Mouse (Mus musculus) midbrain, embryonic 11.5 days (tissue): ENCODE data around the gene Numbl. TPM values are rescaled to one million over a fixed set of nuclear protein-coding genes. Genes with fewer than 3 reads are reported as not detected.

Experiments
- ATAC-seq: fragments of 200-750 bp; cut with Nextera tagmentation; 2 replicates; pipeline ENCODE4 v1.8.0; 2017; ENCODE audit warnings: moderate TSS enrichment, moderate library complexity; ENCODE audit not compliant: low FRiP score
- DNase-seq: peaks from one replicate; pipeline ENCODE4 v3.0.0; 2015; ENCODE audit warnings: low spot score; ENCODE audit errors: missing footprints
- H3K27ac ChIP-seq: fragments of 300-500 bp; sonication (generic); 2 replicates; pipeline ENCODE4 v1.5.1; 2014; ENCODE audit warnings: low read depth, low read length
- H3K27me3 ChIP-seq: fragments of 300-500 bp; sonication (generic); 2 replicates; pipeline ENCODE4 v1.6.1; 2014; ENCODE audit warnings: mild to moderate bottlenecking, low read length, moderate library complexity, mixed read lengths; ENCODE audit not compliant: control insufficient read depth, insufficient read depth
- H3K36me3 ChIP-seq: fragments of 300-500 bp; sonication (generic); 2 replicates; pipeline ENCODE4 v1.6.1; 2014; ENCODE audit warnings: mild to moderate bottlenecking, low read length, moderate library complexity, mixed read lengths; ENCODE audit not compliant: control insufficient read depth, insufficient read depth
- H3K4me1 ChIP-seq: fragments of 300-500 bp; sonication (generic); 2 replicates; pipeline ENCODE4 v1.6.1; 2014; ENCODE audit warnings: low read length; ENCODE audit not compliant: control insufficient read depth, insufficient read depth
- H3K4me2 ChIP-seq: fragments of 300-500 bp; sonication (generic); 2 replicates; pipeline ENCODE4 v1.6.1; 2014; ENCODE audit warnings: mild to moderate bottlenecking, moderate library complexity
- H3K4me3 ChIP-seq: fragments of 300-500 bp; sonication (generic); 2 replicates; pipeline ENCODE4 v1.5.1; 2014; ENCODE audit warnings: low read depth, low read length
- H3K9ac ChIP-seq: fragments of 300-500 bp; sonication (generic); 2 replicates; pipeline ENCODE4 v1.6.1; 2014; ENCODE audit warnings: low read length
- H3K9me3 ChIP-seq: fragments of 300-500 bp; sonication (generic); 2 replicates; pipeline ENCODE4 v1.6.1; 2016; ENCODE audit warnings: low read length; ENCODE audit not compliant: control insufficient read depth
- WGBS: fragments of 180-500 bp; shearing (Covaris S2); extraction: QIAGEN DNeasy Blood & Tissue Kit; methylation state at CpG from one replicate; pipeline ENCODE4 v1.1.7; 2014; 5-methylcytosine and 5-hydroxymethylcytosine counted together
- polyA plus RNA-seq: library from polyadenylated mRNA; unstranded; fragments of >200 nt; fragmentation: Nextera tagmentation; extraction: Ambion mirVana; gene quantifications from 2 replicates; pipeline ENCODE4 v1.2.1, GENCODE M21; 2014

Gene Numbl
- polyA plus RNA-seq, 1 experiment from 2014 or later: 16.9 TPM

DNA sequence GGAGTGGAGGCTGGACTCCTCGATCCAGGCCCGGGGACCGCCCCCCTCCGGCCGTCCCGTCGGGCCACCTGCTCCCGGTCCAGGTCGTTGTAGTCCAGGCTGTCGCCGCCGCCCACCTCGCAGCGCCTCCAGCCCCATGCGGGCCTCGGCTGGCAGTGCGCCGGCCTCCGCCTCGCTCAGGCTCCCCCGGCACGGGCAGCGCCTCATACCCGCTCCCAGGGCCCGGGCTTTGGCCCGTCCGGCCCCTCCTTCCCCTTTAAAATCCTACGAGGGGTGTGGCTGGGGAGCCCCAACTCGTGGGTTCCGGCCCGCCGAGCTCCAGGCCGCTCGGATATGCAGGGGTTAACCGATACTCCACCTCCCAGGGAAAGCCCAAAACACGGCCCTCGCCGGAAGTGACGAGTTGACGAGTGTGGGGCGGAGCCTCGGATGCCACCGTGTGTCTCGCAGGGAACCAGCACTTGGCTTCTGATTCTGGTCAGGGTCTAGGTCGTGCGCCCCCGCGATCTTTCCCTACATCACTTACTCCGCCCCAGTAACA lies 29.9 kb upstream of the Numbl start, which contains the start of gene Itpkc:
Gene Itpkc (minus strand): TSS at position 381 of the 541 bp plus-strand sequence.
- Histone ChIP-seq H3K4me2 (peak within 1 kb of the TSS; percentile 66), H3K4me1 (peaks cover 29% of the 10 kb centered on the region), H3K27me3 (no peaks in the 10 kb centered on the region), H3K4me3 (peak within 1 kb of the TSS; percentile 79), H3K9me3 (no peaks in the 10 kb centered on the region), H3K9ac (peak within 1 kb of the TSS; percentile 80), H3K36me3 (no peaks in the 10 kb centered on the region), H3K27ac (peak within 1 kb of the TSS; percentile 60)
- ATAC-seq (peak; percentile 83), DNase-seq (peak; percentile 98)
- under 1% methylated on average over 48 of the region's 49 CpGs for WGBS

DNA sequence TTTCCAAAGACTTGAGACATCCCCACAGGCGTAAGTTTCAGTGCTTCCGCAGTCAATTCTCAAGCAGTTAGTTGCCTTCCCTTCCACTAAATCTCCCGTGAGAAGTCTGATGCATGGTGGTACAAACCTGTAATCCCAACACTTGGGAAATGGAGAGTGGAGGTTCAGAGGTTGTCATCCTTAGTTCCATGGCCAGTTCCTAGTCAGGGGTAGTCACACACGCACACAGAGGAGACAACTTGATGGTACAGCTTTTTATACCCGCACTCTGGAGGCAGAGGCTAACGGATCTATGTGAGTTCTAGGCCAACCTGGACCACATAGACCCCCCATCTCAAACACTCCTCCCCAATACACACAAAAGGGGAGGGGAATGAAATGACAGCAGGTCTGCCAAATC lies 29.4 kb upstream of the Numbl start:
- H3K9me3 ChIP-seq: no peaks in the 10 kb centered on the region
- H3K27me3 ChIP-seq: no peaks in the 10 kb centered on the region
- peaks cover 34% of the 10 kb centered on the region for H3K4me1 ChIP-seq
- H3K9ac ChIP-seq: peak overlapping the region; percentile 80
- H3K27ac ChIP-seq: peak overlapping the region; percentile 60
- DNase-seq: no peak
- H3K4me3 ChIP-seq: peak overlapping the region; percentile 79
- 16% methylated on average over 6 of the region's 6 CpGs for WGBS
- ATAC-seq: no peak
- H3K4me2 ChIP-seq: peak overlapping the region; percentile 66
- no peaks in the 10 kb centered on the region for H3K36me3 ChIP-seq

DNA sequence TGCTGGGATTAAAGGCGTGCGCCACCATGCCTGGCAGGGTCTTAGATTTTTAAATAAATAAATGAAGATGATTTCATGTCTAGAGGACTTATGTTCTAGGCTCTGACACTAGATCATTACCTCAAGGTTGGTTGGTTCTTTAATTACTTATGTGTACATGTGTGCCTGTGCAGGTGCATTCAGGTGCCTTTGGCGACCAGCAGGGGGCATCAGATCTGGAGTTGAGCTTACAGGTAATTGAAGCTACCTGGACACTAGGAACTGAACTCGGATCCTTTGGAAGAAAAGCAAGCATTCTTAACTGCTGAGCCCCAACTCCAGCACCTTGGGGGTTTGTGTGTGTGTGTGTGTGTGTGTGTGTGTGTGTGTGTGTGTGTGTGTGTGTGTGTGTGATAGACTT lies 27.5 kb upstream of the Numbl start:
- Histone ChIP-seq H3K9me3 (no peaks in the 10 kb centered on the region), H3K27ac (no peak overlapping the region), H3K4me1 (peaks cover 22% of the 10 kb centered on the region), H3K4me3 (no peak overlapping the region), H3K27me3 (no peaks in the 10 kb centered on the region), H3K9ac (no peak overlapping the region), H3K4me2 (no peak overlapping the region), H3K36me3 (no peaks in the 10 kb centered on the region)
- DNase-seq: no peak
- ATAC-seq: no peak
- whole genome bisulfite sequencing: 78% methylated on average over 4 of the region's 4 CpGs

DNA sequence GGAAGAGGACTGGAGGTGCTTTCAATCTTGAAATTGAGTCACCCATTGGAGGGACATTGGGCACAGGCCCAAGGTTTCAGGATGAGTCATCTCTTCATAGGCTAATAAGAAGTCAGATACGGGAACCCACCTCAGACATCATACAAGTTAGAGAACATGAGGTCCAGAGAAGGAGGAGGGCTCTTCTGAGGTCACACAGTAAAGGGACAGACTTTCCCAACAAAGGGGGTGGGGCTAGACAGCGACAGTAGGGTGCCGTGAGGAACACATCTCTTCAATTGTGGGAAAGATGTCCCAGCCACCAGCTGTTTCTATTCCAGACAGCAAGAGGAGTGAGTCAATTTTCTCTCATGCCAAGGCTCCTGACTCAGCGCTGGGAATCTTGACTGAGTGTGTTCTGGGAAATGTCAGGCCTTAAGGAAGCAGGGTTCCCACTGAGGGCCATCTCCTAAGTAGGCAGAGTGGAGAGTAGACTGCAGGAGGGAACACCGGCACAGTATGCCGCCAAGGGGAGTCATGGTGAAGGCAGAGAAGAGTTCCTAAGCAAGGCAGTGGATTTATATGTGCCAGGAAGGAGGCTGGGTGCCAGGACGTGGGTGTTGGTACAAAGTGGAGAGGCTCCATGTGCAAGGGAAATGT lies 26.4 kb upstream of the Numbl start:
- peaks cover 15% of the 10 kb centered on the region for H3K4me1 ChIP-seq
- no peak overlapping the region for H3K27ac ChIP-seq
- H3K9ac ChIP-seq: no peak overlapping the region
- no peaks in the 10 kb centered on the region for H3K27me3 ChIP-seq
- no peak overlapping the region for H3K4me3 ChIP-seq
- no peak overlapping the region for H3K4me2 ChIP-seq
- H3K9me3 ChIP-seq: no peaks in the 10 kb centered on the region
- DNase-seq (no peak), ATAC-seq (no peak)
- 81% methylated on average over 7 of the region's 7 CpGs for WGBS
- H3K36me3 ChIP-seq: no peaks in the 10 kb centered on the region

DNA sequence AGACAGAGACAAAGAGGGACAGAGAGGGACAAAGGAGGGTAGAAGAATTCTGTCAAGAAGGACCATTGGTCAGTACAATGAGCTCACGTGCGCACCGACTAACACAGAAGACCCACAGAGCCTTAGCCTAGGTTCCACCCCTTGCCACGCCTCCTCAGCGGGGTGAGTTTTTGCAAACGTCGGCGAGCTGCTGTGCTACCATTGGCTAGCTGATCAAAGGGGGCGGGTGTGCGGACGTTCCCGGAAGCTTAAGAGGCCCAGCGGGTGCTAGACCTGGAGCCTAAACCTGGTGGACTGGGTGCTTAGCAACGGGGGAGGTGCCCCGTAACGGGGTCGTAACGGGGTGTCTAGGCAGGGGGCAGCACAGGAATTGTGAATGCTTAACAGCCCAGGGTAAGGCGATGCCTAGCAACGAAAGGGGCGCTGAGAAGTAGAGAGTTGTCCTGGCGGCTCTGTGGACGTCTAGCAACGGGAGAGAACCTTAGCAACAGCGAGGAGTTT lies 25.4 kb upstream of the Numbl start, which contains the start of gene Coq8b:
Gene Coq8b (plus strand): TSS at position 243 of the 501 bp plus-strand sequence.
- H3K27ac ChIP-seq: peak within 1 kb of the TSS; percentile 78
- DNase-seq: peak; percentile 99
- no peaks in the 10 kb centered on the region for H3K36me3 ChIP-seq
- peaks cover 7% of the 10 kb centered on the region for H3K4me1 ChIP-seq
- WGBS: under 1% methylated on average over 25 of the region's 25 CpGs
- no peaks in the 10 kb centered on the region for H3K9me3 ChIP-seq
- H3K4me2 ChIP-seq: peak within 1 kb of the TSS; percentile 68
- peak; percentile 92 for ATAC-seq
- H3K4me3 ChIP-seq: peak within 1 kb of the TSS; percentile 42
- H3K27me3 ChIP-seq: no peaks in the 10 kb centered on the region
- H3K9ac ChIP-seq: peak within 1 kb of the TSS; percentile 59

DNA sequence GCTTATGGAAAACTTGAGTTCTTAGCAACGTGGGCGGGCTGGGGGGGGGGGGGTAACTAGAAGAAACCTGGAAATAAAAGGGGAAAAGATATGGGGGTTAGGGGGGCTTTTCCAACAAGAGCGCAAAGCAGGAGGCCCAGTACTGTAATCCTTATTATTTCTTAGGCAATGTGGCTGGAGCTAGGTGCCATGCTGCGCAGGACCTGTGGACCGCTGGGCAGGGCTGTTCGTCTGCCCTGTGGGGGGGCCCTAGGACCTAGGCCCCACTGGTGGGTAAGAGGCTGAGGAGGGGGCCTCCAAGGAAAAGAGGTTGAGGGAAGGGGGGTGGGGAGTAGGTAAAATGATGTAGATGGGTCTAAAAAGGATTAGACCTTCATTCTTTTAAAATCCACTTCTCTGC lies 24.9 kb upstream of the Numbl start:
- Histone ChIP-seq H3K27ac (peak overlapping the region; percentile 62), H3K4me1 (peaks cover 7% of the 10 kb centered on the region), H3K36me3 (no peaks in the 10 kb centered on the region), H3K4me2 (peak overlapping the region; percentile 68), H3K9me3 (no peaks in the 10 kb centered on the region), H3K9ac (peak overlapping the region; percentile 59), H3K4me3 (peak overlapping the region; percentile 42), H3K27me3 (no peaks in the 10 kb centered on the region)
- peak; percentile 56 for ATAC-seq
- DNase-seq: no peak
- 1% methylated on average over 6 of the region's 6 CpGs for WGBS

DNA sequence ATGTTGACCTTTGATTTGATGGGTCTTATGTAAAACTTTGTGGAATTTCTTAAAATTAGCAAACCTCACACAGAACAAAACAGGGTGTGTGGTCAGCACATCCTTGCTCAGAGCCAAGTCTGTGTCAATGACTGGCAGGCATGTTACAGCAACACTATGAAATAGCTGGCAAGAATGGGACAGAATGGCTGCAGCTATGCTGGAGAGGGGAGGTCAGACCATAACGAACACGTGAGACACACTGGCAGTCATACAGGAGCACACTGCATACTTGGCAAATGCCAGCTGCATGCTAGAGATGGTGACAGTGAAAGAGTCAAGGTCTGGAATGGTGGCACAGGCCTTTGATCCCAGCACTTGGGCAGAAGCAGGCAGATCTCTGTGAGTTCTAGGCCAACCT lies 22.5 kb upstream of the Numbl start:
- Histone ChIP-seq H3K27me3 (no peaks in the 10 kb centered on the region), H3K9ac (no peak overlapping the region), H3K27ac (no peak overlapping the region), H3K4me1 (peaks cover 7% of the 10 kb centered on the region), H3K4me3 (no peak overlapping the region), H3K36me3 (no peaks in the 10 kb centered on the region), H3K4me2 (no peak overlapping the region), H3K9me3 (no peaks in the 10 kb centered on the region)
- WGBS: 98% methylated on average over 2 of the region's 2 CpGs
- ATAC-seq: no peak
- no peak for DNase-seq

DNA sequence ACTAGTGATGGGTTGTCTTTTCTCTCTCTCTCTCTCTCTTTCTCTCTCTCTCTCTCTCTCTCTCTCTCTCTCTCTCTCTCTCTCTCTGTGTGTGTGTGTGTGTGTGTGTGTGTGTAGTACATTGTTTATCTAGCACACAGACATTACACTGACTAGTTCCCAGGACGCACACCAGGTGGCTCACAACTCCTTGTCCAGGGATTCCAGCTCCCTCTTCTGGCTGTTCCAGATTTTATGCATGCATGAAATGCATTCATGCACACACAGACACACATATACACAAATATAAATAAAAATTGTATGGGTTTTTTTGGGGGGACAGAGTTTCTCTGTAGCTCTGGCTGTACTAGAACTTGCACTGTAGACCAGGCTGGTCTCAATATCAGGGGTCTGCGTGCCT lies 20.7 kb upstream of the Numbl start:
- no peaks in the 10 kb centered on the region for H3K27me3 ChIP-seq
- peaks cover 7% of the 10 kb centered on the region for H3K4me1 ChIP-seq
- H3K27ac ChIP-seq: no peak overlapping the region
- no peak overlapping the region for H3K4me3 ChIP-seq
- 87% methylated on average over 2 of the region's 2 CpGs for WGBS
- ATAC-seq: no peak
- no peak overlapping the region for H3K9ac ChIP-seq
- H3K4me2 ChIP-seq: no peak overlapping the region
- H3K36me3 ChIP-seq: no peaks in the 10 kb centered on the region
- no peaks in the 10 kb centered on the region for H3K9me3 ChIP-seq
- DNase-seq: no peak

DNA sequence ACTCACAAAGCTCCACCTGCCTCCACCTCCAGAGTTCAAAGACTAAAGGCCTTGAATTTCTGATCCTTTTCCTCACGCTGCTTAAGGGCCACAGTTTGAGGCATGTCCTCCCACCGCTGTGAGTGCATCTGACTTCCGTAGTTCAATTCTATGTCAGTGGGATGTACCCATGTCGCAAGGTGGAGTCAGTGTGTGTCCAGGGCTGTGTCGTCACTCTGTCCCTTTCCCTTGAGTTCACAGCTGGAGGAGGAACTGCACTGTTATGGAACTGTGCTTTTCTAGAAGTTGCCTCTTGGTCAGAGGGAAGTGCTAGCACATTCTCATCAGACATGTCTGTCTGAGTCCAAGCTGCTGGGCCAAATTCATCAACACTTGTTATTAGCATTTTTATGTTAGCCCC lies 19.7 kb upstream of the Numbl start:
- Histone ChIP-seq H3K27me3 (no peaks in the 10 kb centered on the region), H3K4me3 (no peak overlapping the region), H3K36me3 (no peaks in the 10 kb centered on the region), H3K9me3 (no peaks in the 10 kb centered on the region), H3K27ac (no peak overlapping the region), H3K4me2 (no peak overlapping the region), H3K9ac (no peak overlapping the region), H3K4me1 (peaks cover 3% of the 10 kb centered on the region)
- ATAC-seq: no peak
- 83% methylated on average over 5 of the region's 5 CpGs for WGBS
- no peak for DNase-seq
